Mouse (Mus musculus) thymus, postnatal 0 days (tissue): ENCODE measurements around the gene Col25a1. TPM values are rescaled to one million over a fixed set of nuclear protein-coding genes. Genes with fewer than 3 reads are reported as not detected.

ENCODE experiments used
- DNase-seq: peaks from one replicate; pipeline ENCODE4 v3.0.0-alpha.2; 2015; ENCODE audit warnings: low spot score
- polyA plus RNA-seq: library from polyadenylated mRNA; unstranded; fragments of >200 nt; fragmentation: Nextera tagmentation; extraction: Ambion mirVana; gene quantifications from 2 replicates; pipeline ENCODE4 v1.2.1, GENCODE M21; 2015

The Col25a1 gene
- polyA plus RNA-seq, 1 experiment from 2014 or later: 0.31 TPM

- DNase-seq: no peak
Observed at GRCm38 (mm10) chr3:130310694-130311305, 179.5 kb downstream of the Col25a1 start.

- DNase-seq: no peak
Observed at GRCm38 (mm10) chr3:130313246-130313645, 181.9 kb downstream of the Col25a1 start.

- no peak for DNase-seq
Observed at GRCm38 (mm10) chr3:130327039-130328015, 196.0 kb downstream of the Col25a1 start.

GRCm38 (mm10) chr3:130328909-130329308, 197.6 kb downstream of the Col25a1 start:
- no peak for DNase-seq

GRCm38 (mm10) chr3:130329833-130330555, 198.7 kb downstream of the Col25a1 start:
- DNase-seq: no peak

- DNase-seq: no peak
Observed at GRCm38 (mm10) chr3:130330556-130330950, 199.3 kb downstream of the Col25a1 start.

GRCm38 (mm10) chr3:130332347-130332913, 201.1 kb downstream of the Col25a1 start:
- DNase-seq: no peak

GRCm38 (mm10) chr3:130337857-130338256, 206.6 kb downstream of the Col25a1 start:
- no peak for DNase-seq

GRCm38 (mm10) chr3:130338371-130338770, 207.1 kb downstream of the Col25a1 start:
- no peak for DNase-seq

- DNase-seq: no peak
Observed at GRCm38 (mm10) chr3:130350161-130350560, 218.9 kb downstream of the Col25a1 start.

GRCm38 (mm10) chr3:130354399-130355039, 223.2 kb downstream of the Col25a1 start:
- no peak for DNase-seq

- DNase-seq: no peak
Observed at GRCm38 (mm10) chr3:130356575-130357173, 225.4 kb downstream of the Col25a1 start.

- no peak for DNase-seq
Observed at GRCm38 (mm10) chr3:130360813-130361212, 229.5 kb downstream of the Col25a1 start.

GRCm38 (mm10) chr3:130361922-130362321, 230.6 kb downstream of the Col25a1 start:
- DNase-seq: no peak

GRCm38 (mm10) chr3:130362797-130363367, 231.6 kb downstream of the Col25a1 start:
- no peak for DNase-seq

- DNase-seq: no peak
Observed at GRCm38 (mm10) chr3:130366917-130367610, 235.8 kb downstream of the Col25a1 start.

GRCm38 (mm10) chr3:130368352-130368751, 237.1 kb downstream of the Col25a1 start:
- DNase-seq: no peak

- DNase-seq: no peak
Observed at GRCm38 (mm10) chr3:130369113-130369512, 237.8 kb downstream of the Col25a1 start.

GRCm38 (mm10) chr3:130370167-130370566, 238.9 kb downstream of the Col25a1 start:
- DNase-seq: no peak
